Mouse (Mus musculus): Measurements from ENCODE around the gene Pcgf5. TPM values are rescaled to one million over a fixed set of nuclear protein-coding genes. Genes with fewer than 3 reads are reported as not detected.
A peak's percentile ranks its signal among the peaks of the same experiment; 100 is the strongest.

The Pcgf5 gene
- total and polyA plus RNA-seq, 3 experiments: 29.1 to 76.4 (median 61.7) TPM

- DNase-seq: no peak
- WGBS: 36% methylated on average over 5 of the region's 5 CpGs
- intact Hi-C loops (cut with DNase I): no loop called here
Observed at GRCm38 (mm10) chr19:36328678-36329077, 19.4 kb upstream of the Pcgf5 start.

DNA sequence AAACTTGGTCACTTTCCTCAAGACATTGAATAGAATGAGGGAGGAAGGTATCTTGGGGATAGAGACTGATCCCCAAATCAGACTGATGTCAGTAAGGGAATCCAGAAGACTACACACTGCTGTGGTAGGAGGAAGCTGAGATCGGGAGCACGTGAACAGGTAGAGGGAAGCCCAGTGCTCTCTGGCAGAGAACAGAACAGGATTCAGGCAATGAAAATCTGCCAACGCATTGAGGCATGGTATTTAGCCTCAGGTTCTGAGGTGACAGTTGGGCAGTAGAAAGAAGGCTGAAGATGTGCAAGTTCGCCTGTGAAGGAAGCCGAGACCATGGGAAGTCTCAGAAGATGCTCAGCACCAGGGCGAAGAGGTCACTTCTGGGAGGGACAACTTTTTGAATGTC is 733 bp upstream of the Pcgf5 start:
- DNase-seq: no peak
- 22% methylated on average over 6 of the region's 6 CpGs for WGBS
- peak overlapping the region; percentile 96 for H3K9ac ChIP-seq (ENCODE audit: low read depth, low read length)
- intact Hi-C loops (cut with DNase I): loop anchor here (5.0 to 10.0 kb wide), 3 partner anchors 80 to 233 kb away; no protein-coding TSS in a partner anchor
- no peaks in the 10 kb centered on the region for H3K79me2 ChIP-seq (replicated peaks; ENCODE audit: control insufficient read depth, insufficient read depth, low read length)
- peak overlapping the region; percentile 73 for H3K4me3 ChIP-seq
- H3K27ac ChIP-seq: peak overlapping the region; percentile 95
- H3K4me1 ChIP-seq (ENCODE audit: control insufficient read depth, insufficient read depth, low read length): peaks cover 3% of the 10 kb centered on the region
- H3K36me3 ChIP-seq (ENCODE audit: control insufficient read depth, insufficient read depth, low read length): no peaks in the 10 kb centered on the region
- H3K27me3 ChIP-seq (ENCODE audit: control insufficient read depth, insufficient read depth, low read length): peaks cover 2% of the 10 kb centered on the region; the same call in 1 of the 2 replicates
- no peak for TF ChIP-seq CTCF (IDR thresholded peaks at IDR 0.05)
- TF ChIP-seq EP300 (IDR thresholded peaks at IDR 0.05; ENCODE audit: insufficient read depth, low read depth, low read length): no peak
- no peak for TF ChIP-seq POLR2A (IDR thresholded peaks at IDR 0.05; ENCODE audit: insufficient read depth, low read depth, low read length)

More at GRCm38 (mm10) chr19:36328678-36329077, 19.4 kb upstream of the Pcgf5 start:
- H3K4me1 ChIP-seq (ENCODE audit: control insufficient read depth, insufficient read depth, low read length): no peaks in the 10 kb centered on the region
- no peak overlapping the region for H3K4me3 ChIP-seq
- TF ChIP-seq POLR2A (IDR thresholded peaks at IDR 0.05; ENCODE audit: insufficient read depth, low read depth, low read length) (no peak), CTCF (IDR thresholded peaks at IDR 0.05) (no peak), EP300 (IDR thresholded peaks at IDR 0.05; ENCODE audit: insufficient read depth, low read depth, low read length) (no peak)
- no peak overlapping the region for H3K9ac ChIP-seq (ENCODE audit: low read depth, low read length)
- no peaks in the 10 kb centered on the region for H3K36me3 ChIP-seq (ENCODE audit: control insufficient read depth, insufficient read depth, low read length)
- H3K27me3 ChIP-seq (ENCODE audit: control insufficient read depth, insufficient read depth, low read length): no peaks in the 10 kb centered on the region
- no peak overlapping the region for H3K27ac ChIP-seq
- no peaks in the 10 kb centered on the region for H3K79me2 ChIP-seq (replicated peaks; ENCODE audit: control insufficient read depth, insufficient read depth, low read length)

- H3K4me1 ChIP-seq (ENCODE audit: control insufficient read depth, insufficient read depth, low read length): peaks cover 3% of the 10 kb centered on the region
- intact Hi-C loops (cut with DNase I): loop anchor here (2.0 to 10.0 kb wide), 4 partner anchors 63 to 233 kb away; no protein-coding TSS in a partner anchor
- H3K4me3 ChIP-seq: peak overlapping the region; percentile 73
- DNase-seq: no peak
- H3K27ac ChIP-seq: peak overlapping the region; percentile 95
- 3% methylated on average over 11 of the region's 11 CpGs for WGBS
- H3K27me3 ChIP-seq (ENCODE audit: control insufficient read depth, insufficient read depth, low read length): peaks cover 2% of the 10 kb centered on the region; the same call in 1 of the 2 replicates
- H3K36me3 ChIP-seq (ENCODE audit: control insufficient read depth, insufficient read depth, low read length): no peaks in the 10 kb centered on the region
- H3K9ac ChIP-seq (ENCODE audit: low read depth, low read length): peak overlapping the region; percentile 96
- TF ChIP-seq CTCF (IDR thresholded peaks at IDR 0.05) (no peak), EP300 (IDR thresholded peaks at IDR 0.05; ENCODE audit: insufficient read depth, low read depth, low read length) (no peak), POLR2A (IDR thresholded peaks at IDR 0.05; ENCODE audit: insufficient read depth, low read depth, low read length) (peak; percentile 67; the same call in 1 of the 2 replicates)
- no peaks in the 10 kb centered on the region for H3K79me2 ChIP-seq (replicated peaks; ENCODE audit: control insufficient read depth, insufficient read depth, low read length)
Observed at GRCm38 (mm10) chr19:36347831-36348160, 313 bp upstream of the Pcgf5 start.

GRCm38 (mm10) chr19:36348801-36349486 is 835 bp downstream of the Pcgf5 start:
- intact Hi-C loops (cut with DNase I): loop anchor here (2.0 to 10.0 kb wide), 4 partner anchors 62 to 234 kb away; no protein-coding TSS in a partner anchor
- H3K9ac ChIP-seq (ENCODE audit: low read depth, low read length): peak overlapping the region; percentile 96
- peak; percentile 72 to 74 for DNase-seq
- H3K4me1 ChIP-seq (ENCODE audit: control insufficient read depth, insufficient read depth, low read length): peaks cover 3% of the 10 kb centered on the region
- H3K36me3 ChIP-seq (ENCODE audit: control insufficient read depth, insufficient read depth, low read length): no peaks in the 10 kb centered on the region
- H3K79me2 ChIP-seq (replicated peaks; ENCODE audit: control insufficient read depth, insufficient read depth, low read length): no peaks in the 10 kb centered on the region
- peak overlapping the region; percentile 73 for H3K4me3 ChIP-seq
- peaks cover 2% of the 10 kb centered on the region; the same call in 1 of the 2 replicates for H3K27me3 ChIP-seq (ENCODE audit: control insufficient read depth, insufficient read depth, low read length)
- H3K27ac ChIP-seq: peak overlapping the region; percentile 95
- TF ChIP-seq CTCF (IDR thresholded peaks at IDR 0.05) (0 out of 2 replicates have a peak, but pooled peaks have one; percentile 14), POLR2A (IDR thresholded peaks at IDR 0.05; ENCODE audit: insufficient read depth, low read depth, low read length) (no peak), EP300 (IDR thresholded peaks at IDR 0.05; ENCODE audit: insufficient read depth, low read depth, low read length) (no peak)
- under 1% methylated on average over 85 of the region's 85 CpGs for WGBS

GRCm38 (mm10) chr19:36349487-36349955 is 1.4 kb downstream of the Pcgf5 start:
- 6% methylated on average over 15 of the region's 15 CpGs for WGBS
- peak overlapping the region; percentile 73 for H3K4me3 ChIP-seq
- no peaks in the 10 kb centered on the region for H3K79me2 ChIP-seq (replicated peaks; ENCODE audit: control insufficient read depth, insufficient read depth, low read length)
- H3K36me3 ChIP-seq (ENCODE audit: control insufficient read depth, insufficient read depth, low read length): no peaks in the 10 kb centered on the region
- intact Hi-C loops (cut with DNase I): loop anchor here (2.0 to 10.0 kb wide), 4 partner anchors 61 to 235 kb away; no protein-coding TSS in a partner anchor
- H3K4me1 ChIP-seq (ENCODE audit: control insufficient read depth, insufficient read depth, low read length): peaks cover 3% of the 10 kb centered on the region
- no peak for DNase-seq
- H3K9ac ChIP-seq (ENCODE audit: low read depth, low read length): peak overlapping the region; percentile 96
- no peak for TF ChIP-seq EP300 (IDR thresholded peaks at IDR 0.05; ENCODE audit: insufficient read depth, low read depth, low read length)
- TF ChIP-seq CTCF (IDR thresholded peaks at IDR 0.05): no peak
- no peak for TF ChIP-seq POLR2A (IDR thresholded peaks at IDR 0.05; ENCODE audit: insufficient read depth, low read depth, low read length)
- peaks cover 2% of the 10 kb centered on the region; the same call in 1 of the 2 replicates for H3K27me3 ChIP-seq (ENCODE audit: control insufficient read depth, insufficient read depth, low read length)
- peak overlapping the region; percentile 95 for H3K27ac ChIP-seq

- no peak overlapping the region for H3K27ac ChIP-seq
- H3K36me3 ChIP-seq (ENCODE audit: control insufficient read depth, insufficient read depth, low read length): no peaks in the 10 kb centered on the region
- no peak for DNase-seq
- H3K4me3 ChIP-seq: no peak overlapping the region
- intact Hi-C loops (cut with DNase I): no loop called here
- TF ChIP-seq CTCF (IDR thresholded peaks at IDR 0.05): no peak
- no peak for TF ChIP-seq POLR2A (IDR thresholded peaks at IDR 0.05; ENCODE audit: insufficient read depth, low read depth, low read length)
- no peak for TF ChIP-seq EP300 (IDR thresholded peaks at IDR 0.05; ENCODE audit: insufficient read depth, low read depth, low read length)
- WGBS: 63% methylated on average over 11 of the region's 11 CpGs
- H3K79me2 ChIP-seq (replicated peaks; ENCODE audit: control insufficient read depth, insufficient read depth, low read length): no peaks in the 10 kb centered on the region
- no peak overlapping the region for H3K9ac ChIP-seq (ENCODE audit: low read depth, low read length)
- H3K4me1 ChIP-seq (ENCODE audit: control insufficient read depth, insufficient read depth, low read length): peaks cover 3% of the 10 kb centered on the region
- H3K27me3 ChIP-seq (ENCODE audit: control insufficient read depth, insufficient read depth, low read length): peaks cover 2% of the 10 kb centered on the region; the same call in 1 of the 2 replicates
Observed at GRCm38 (mm10) chr19:36350181-36350580, 2.1 kb downstream of the Pcgf5 start.
